Mouse (Mus musculus) testis, adult 2 months (tissue): ENCODE measurements around the gene Snap91.

Experiments
- CTCF ChIP-seq: fragments of 200-500 bp; IDR thresholded peaks from 2 replicates; pipeline ENCODE4 v1.5.1; 2012; ENCODE audit warnings: low read depth, mild to moderate bottlenecking, inconsistent platforms, low read length, moderate library complexity; ENCODE audit not compliant: control insufficient read depth, insufficient read depth, insufficient replicate concordance
- POLR2A ChIP-seq: fragments of 200-500 bp; IDR thresholded peaks from 2 replicates; pipeline ENCODE4 v1.6.1; 2012; ENCODE audit warnings: low read depth, mild to moderate bottlenecking, inconsistent platforms, low read length, moderate library complexity; ENCODE audit not compliant: control insufficient read depth

DNA sequence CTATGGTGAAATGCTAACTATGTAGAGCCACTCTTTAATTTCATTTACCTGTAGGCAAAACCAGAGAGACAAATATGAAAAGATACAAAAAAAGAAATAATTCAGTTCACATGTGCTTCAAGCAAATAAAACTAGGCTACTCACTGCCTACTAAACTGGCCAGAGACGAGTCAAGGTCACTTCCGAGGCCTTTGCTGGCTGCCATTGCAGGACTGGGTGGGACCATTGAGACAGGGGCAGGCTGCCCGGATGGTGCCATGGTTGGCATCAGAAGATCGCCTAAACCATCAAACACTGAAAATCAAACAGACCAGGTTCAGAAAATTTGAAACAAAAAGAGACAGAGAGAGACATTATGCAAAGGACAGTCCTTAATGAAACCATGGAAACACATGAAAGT lies 99.0 kb downstream of the Snap91 start:
- no peak for TF ChIP-seq POLR2A
- TF ChIP-seq CTCF, result no peak
